Mouse (Mus musculus): Measurements from ENCODE around the gene Rgcc.

Rgcc gene

DNA sequence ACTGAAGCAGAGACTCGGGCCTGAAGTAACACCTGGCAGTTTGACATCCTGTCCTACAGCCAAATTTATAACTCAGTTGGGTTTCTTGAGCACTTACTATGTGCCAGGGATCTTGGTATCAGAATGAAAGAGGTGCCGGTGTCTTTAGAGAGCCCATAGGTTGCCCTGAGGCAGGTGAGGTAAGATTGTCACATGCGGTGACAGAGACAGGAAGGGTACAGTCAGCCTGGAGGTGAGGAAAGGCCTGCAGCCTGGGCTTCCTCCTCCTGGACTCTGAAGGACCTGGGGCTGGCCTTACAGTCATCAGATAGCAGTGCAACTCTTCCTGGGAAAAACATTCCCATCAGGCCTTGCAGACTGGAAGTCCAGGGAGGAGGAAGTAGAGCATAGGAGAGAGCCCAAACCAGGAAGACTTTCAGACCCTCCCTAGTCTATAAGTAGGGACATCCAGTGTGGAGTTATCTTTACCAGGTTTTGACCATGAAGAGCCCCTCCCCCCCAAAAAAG, 29.2 kb downstream of the Rgcc start:
- Histone ChIP-seq H3K36me3 (ENCODE audit: insufficient read depth, low read length) (no peaks in the 10 kb centered on the region), H3K4me1 (replicated peaks; ENCODE audit: low read depth, low read length) (peaks cover 41% of the 10 kb centered on the region), H3K27me3 (ENCODE audit: insufficient read depth, low read length) (peaks cover 10% of the 10 kb centered on the region; the same call in 1 of the 2 replicates), H3K9me3 (ENCODE audit: low read length) (peaks cover 8% of the 10 kb centered on the region), H3K4me3 (replicated peaks; ENCODE audit: low read length) (no peak overlapping the region)
- TF ChIP-seq CTCF (conservative IDR thresholded peaks at IDR 0.05; ENCODE audit: low read length): no peak
- no peak for TF ChIP-seq POU5F1 (IDR thresholded peaks at IDR 0.05; ENCODE audit: borderline replicate concordance, low read length)
- no peak for TF ChIP-seq NANOG (IDR thresholded peaks at IDR 0.05; ENCODE audit: borderline replicate concordance, low read length)

- H3K9me3 ChIP-seq (ENCODE audit: low read length): peaks cover 8% of the 10 kb centered on the region
- H3K36me3 ChIP-seq (ENCODE audit: insufficient read depth, low read length): no peaks in the 10 kb centered on the region
- H3K4me1 ChIP-seq (replicated peaks; ENCODE audit: low read depth, low read length): peaks cover 16% of the 10 kb centered on the region
- H3K27me3 ChIP-seq (ENCODE audit: insufficient read depth, low read length): peaks cover 10% of the 10 kb centered on the region; the same call in 1 of the 2 replicates
- H3K4me3 ChIP-seq (replicated peaks; ENCODE audit: low read length): no peak overlapping the region
- TF ChIP-seq NANOG (IDR thresholded peaks at IDR 0.05; ENCODE audit: borderline replicate concordance, low read length) (no peak), POU5F1 (IDR thresholded peaks at IDR 0.05; ENCODE audit: borderline replicate concordance, low read length) (no peak), CTCF (conservative IDR thresholded peaks at IDR 0.05; ENCODE audit: low read length) (no peak)
These were observed 31.9 kb downstream of the Rgcc start for GRCm38 (mm10) chr14:79269551-79269950.

DNA sequence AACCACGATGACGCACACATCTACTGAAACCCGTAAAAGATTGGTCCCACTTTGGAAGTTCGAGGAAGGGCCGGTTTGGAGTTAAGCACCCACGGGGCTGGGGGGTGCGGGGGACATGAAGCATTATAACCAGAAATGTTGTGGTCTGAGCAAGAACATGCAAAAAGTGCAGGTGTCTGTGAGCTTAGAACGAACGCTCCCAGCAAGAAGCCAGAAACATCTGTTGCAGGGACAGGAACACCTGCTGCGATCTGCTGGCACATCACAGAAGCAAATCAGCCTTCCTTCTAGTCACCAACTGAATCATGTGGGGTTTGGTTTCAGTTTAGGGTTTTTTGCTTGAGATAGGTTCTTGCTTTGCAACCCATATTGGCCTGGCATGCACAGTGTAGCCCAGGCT, 33.6 kb downstream of the Rgcc start:
- H3K4me3 ChIP-seq (replicated peaks; ENCODE audit: low read length): no peak overlapping the region
- H3K4me1 ChIP-seq (replicated peaks; ENCODE audit: low read depth, low read length): no peaks in the 10 kb centered on the region
- peaks cover 8% of the 10 kb centered on the region for H3K9me3 ChIP-seq (ENCODE audit: low read length)
- H3K27me3 ChIP-seq (ENCODE audit: insufficient read depth, low read length): peaks cover 10% of the 10 kb centered on the region; the same call in 1 of the 2 replicates
- TF ChIP-seq CTCF (conservative IDR thresholded peaks at IDR 0.05; ENCODE audit: low read length) (no peak), POU5F1 (IDR thresholded peaks at IDR 0.05; ENCODE audit: borderline replicate concordance, low read length) (no peak), NANOG (IDR thresholded peaks at IDR 0.05; ENCODE audit: borderline replicate concordance, low read length) (no peak)
- no peaks in the 10 kb centered on the region for H3K36me3 ChIP-seq (ENCODE audit: insufficient read depth, low read length)

- H3K4me1 ChIP-seq (replicated peaks; ENCODE audit: low read depth, low read length): no peaks in the 10 kb centered on the region
- peaks cover 8% of the 10 kb centered on the region for H3K9me3 ChIP-seq (ENCODE audit: low read length)
- no peaks in the 10 kb centered on the region for H3K36me3 ChIP-seq (ENCODE audit: insufficient read depth, low read length)
- TF ChIP-seq CTCF (conservative IDR thresholded peaks at IDR 0.05; ENCODE audit: low read length) (no peak), POU5F1 (IDR thresholded peaks at IDR 0.05; ENCODE audit: borderline replicate concordance, low read length) (no peak), NANOG (IDR thresholded peaks at IDR 0.05; ENCODE audit: borderline replicate concordance, low read length) (no peak)
- peaks cover 14% of the 10 kb centered on the region; the same call in 1 of the 2 replicates for H3K27me3 ChIP-seq (ENCODE audit: insufficient read depth, low read length)
- H3K4me3 ChIP-seq (replicated peaks; ENCODE audit: low read length): no peak overlapping the region
These were observed 34.1 kb downstream of the Rgcc start for GRCm38 (mm10) chr14:79267382-79267781.

GRCm38 (mm10) chr14:79266408-79266807, 35.0 kb downstream of the Rgcc start:
- no peaks in the 10 kb centered on the region for H3K4me1 ChIP-seq (replicated peaks; ENCODE audit: low read depth, low read length)
- TF ChIP-seq CTCF (conservative IDR thresholded peaks at IDR 0.05; ENCODE audit: low read length) (no peak), POU5F1 (IDR thresholded peaks at IDR 0.05; ENCODE audit: borderline replicate concordance, low read length) (no peak), NANOG (IDR thresholded peaks at IDR 0.05; ENCODE audit: borderline replicate concordance, low read length) (no peak)
- H3K36me3 ChIP-seq (ENCODE audit: insufficient read depth, low read length): no peaks in the 10 kb centered on the region
- H3K4me3 ChIP-seq (replicated peaks; ENCODE audit: low read length): no peak overlapping the region
- peaks cover 14% of the 10 kb centered on the region; the same call in 1 of the 2 replicates for H3K27me3 ChIP-seq (ENCODE audit: insufficient read depth, low read length)
- peaks cover 8% of the 10 kb centered on the region for H3K9me3 ChIP-seq (ENCODE audit: low read length)

GRCm38 (mm10) chr14:79265738-79266137, 35.7 kb downstream of the Rgcc start:
- Histone ChIP-seq H3K4me1 (replicated peaks; ENCODE audit: low read depth, low read length) (no peaks in the 10 kb centered on the region), H3K27me3 (ENCODE audit: insufficient read depth, low read length) (peaks cover 14% of the 10 kb centered on the region; the same call in 1 of the 2 replicates), H3K36me3 (ENCODE audit: insufficient read depth, low read length) (no peaks in the 10 kb centered on the region), H3K4me3 (replicated peaks; ENCODE audit: low read length) (no peak overlapping the region), H3K9me3 (ENCODE audit: low read length) (peaks cover 8% of the 10 kb centered on the region)
- TF ChIP-seq POU5F1 (IDR thresholded peaks at IDR 0.05; ENCODE audit: borderline replicate concordance, low read length) (no peak), CTCF (conservative IDR thresholded peaks at IDR 0.05; ENCODE audit: low read length) (no peak), NANOG (IDR thresholded peaks at IDR 0.05; ENCODE audit: borderline replicate concordance, low read length) (no peak)

DNA sequence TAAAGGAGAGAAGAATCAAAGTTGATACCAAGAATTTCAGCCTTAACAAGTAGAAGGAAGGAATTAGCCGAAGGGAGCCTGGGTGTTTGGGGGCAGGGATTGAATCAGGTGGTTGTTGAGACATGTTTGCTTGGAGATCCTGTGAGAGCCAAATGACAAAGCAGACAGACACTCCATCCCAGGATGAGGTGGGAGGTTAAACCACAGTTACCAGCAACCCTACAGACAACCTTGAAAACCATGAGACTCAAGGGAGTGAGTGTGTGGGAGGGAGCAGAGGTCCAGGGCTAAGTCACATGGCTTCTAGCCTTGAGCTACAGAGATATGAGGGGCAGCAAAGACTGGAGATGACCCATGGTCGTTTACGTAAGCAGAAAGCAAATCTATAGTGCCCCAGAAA, 38.1 kb downstream of the Rgcc start:
- TF ChIP-seq NANOG (IDR thresholded peaks at IDR 0.05; ENCODE audit: borderline replicate concordance, low read length) (no peak), POU5F1 (IDR thresholded peaks at IDR 0.05; ENCODE audit: borderline replicate concordance, low read length) (no peak), CTCF (conservative IDR thresholded peaks at IDR 0.05; ENCODE audit: low read length) (no peak)
- H3K36me3 ChIP-seq (ENCODE audit: insufficient read depth, low read length): no peaks in the 10 kb centered on the region
- H3K27me3 ChIP-seq (ENCODE audit: insufficient read depth, low read length): peaks cover 14% of the 10 kb centered on the region; the same call in 1 of the 2 replicates
- H3K4me3 ChIP-seq (replicated peaks; ENCODE audit: low read length): no peak overlapping the region
- H3K4me1 ChIP-seq (replicated peaks; ENCODE audit: low read depth, low read length): no peaks in the 10 kb centered on the region
- no peaks in the 10 kb centered on the region for H3K9me3 ChIP-seq (ENCODE audit: low read length)

- Histone ChIP-seq H3K4me3 (replicated peaks; ENCODE audit: low read length) (no peak overlapping the region), H3K9me3 (ENCODE audit: low read length) (no peaks in the 10 kb centered on the region), H3K27me3 (ENCODE audit: insufficient read depth, low read length) (peaks cover 11% of the 10 kb centered on the region; the same call in 1 of the 2 replicates), H3K4me1 (replicated peaks; ENCODE audit: low read depth, low read length) (no peaks in the 10 kb centered on the region; the same call in 1 of the 2 replicates), H3K36me3 (ENCODE audit: insufficient read depth, low read length) (no peaks in the 10 kb centered on the region)
- TF ChIP-seq CTCF (conservative IDR thresholded peaks at IDR 0.05; ENCODE audit: low read length) (no peak), NANOG (IDR thresholded peaks at IDR 0.05; ENCODE audit: borderline replicate concordance, low read length) (no peak), POU5F1 (IDR thresholded peaks at IDR 0.05; ENCODE audit: borderline replicate concordance, low read length) (no peak)
These were observed 38.8 kb downstream of the Rgcc start for GRCm38 (mm10) chr14:79262677-79263076.
